Mouse (Mus musculus) lung, embryonic 14.5 days (tissue): ENCODE data around the gene Sart1. TPM values are rescaled to one million over a fixed set of nuclear protein-coding genes. Genes with fewer than 3 reads are reported as not detected.
"Not testable (repeated sequence)": the region's sequence is repeated elsewhere in the genome, so short reads cannot be mapped to it uniquely, and the experiment has no call there.

Experiments used
- ATAC-seq: fragments of 200-750 bp; cut with Nextera tagmentation; 2 replicates; pipeline ENCODE4 v1.8.0; 2017; ENCODE audit warnings: mild to moderate bottlenecking, moderate TSS enrichment, moderate library complexity; ENCODE audit not compliant: insufficient read depth
- DNase-seq: peaks from one replicate; pipeline ENCODE4 v3.0.0-alpha.2; 2015
- H3K27ac ChIP-seq: fragments of 300-500 bp; sonication (generic); 2 replicates; pipeline ENCODE4 v1.5.1; 2014; ENCODE audit warnings: low read depth, mild to moderate bottlenecking, moderate library complexity
- H3K27me3 ChIP-seq: fragments of 300-500 bp; sonication (generic); 2 replicates; pipeline ENCODE4 v1.6.1; 2014; ENCODE audit warnings: low read length, control low read depth; ENCODE audit not compliant: insufficient read depth
- H3K36me3 ChIP-seq: fragments of 300-500 bp; sonication (generic); 2 replicates; pipeline ENCODE4 v1.6.1; 2014; ENCODE audit warnings: control low read depth; ENCODE audit not compliant: insufficient read depth
- H3K4me1 ChIP-seq: fragments of 300-500 bp; sonication (generic); 2 replicates; pipeline ENCODE4 v1.6.1; 2014; ENCODE audit warnings: antibody characterized with exemption, control low read depth; ENCODE audit not compliant: insufficient read depth
- H3K4me2 ChIP-seq: fragments of 300-500 bp; sonication (generic); 2 replicates; pipeline ENCODE4 v1.6.1; 2014; ENCODE audit warnings: mild to moderate bottlenecking
- H3K4me3 ChIP-seq: fragments of 300-500 bp; sonication (generic); 2 replicates; pipeline ENCODE4 v1.5.1; 2014; ENCODE audit warnings: low read depth, low read length
- H3K9ac ChIP-seq: fragments of 300-500 bp; sonication (generic); 2 replicates; pipeline ENCODE4 v1.6.1; 2014
- H3K9me3 ChIP-seq: fragments of 300-500 bp; sonication (generic); 2 replicates; pipeline ENCODE4 v1.6.1; 2016; ENCODE audit warnings: low read depth, low read length, control low read depth
- CTCF ChIP-seq: IDR thresholded peaks from 2 replicates; pipeline ENCODE4 v1.5.1; 2016; ENCODE audit warnings: antibody characterized with exemption, low read depth
- WGBS: fragments of 180-500 bp; shearing (Covaris S2); extraction: QIAGEN DNeasy Blood & Tissue Kit; methylation state at CpG from one replicate; pipeline ENCODE4 v1.1.7; 2014; 5-methylcytosine and 5-hydroxymethylcytosine counted together
- polyA plus RNA-seq: library from polyadenylated mRNA; unstranded; fragments of >200 nt; fragmentation: Nextera tagmentation; extraction: Ambion mirVana; gene quantifications from 2 replicates; pipeline ENCODE4 v1.2.1, GENCODE M21; 2014

Sart1 gene
- polyA plus RNA-seq, 1 experiment from 2014 or later, result 73.8 TPM

- ATAC-seq, result no peak
- Histone ChIP-seq H3K4me2 (peak overlapping the region; percentile 64), H3K27ac (peak overlapping the region; percentile 42; the same call in 1 of the 2 replicates), H3K9ac (peak overlapping the region; percentile 46), H3K9me3 (no peaks in the 10 kb centered on the region), H3K36me3 (no peaks in the 10 kb centered on the region), H3K4me1 (no peaks in the 10 kb centered on the region), H3K27me3 (no peaks in the 10 kb centered on the region), H3K4me3 (peak overlapping the region; percentile 38)
- 27% methylated on average over 7 of the region's 7 CpGs for whole genome bisulfite sequencing
- peak; percentile 27 for DNase-seq
- TF ChIP-seq CTCF, result no peak
These were observed 17.4 kb upstream of the Sart1 start for GRCm38 (mm10) chr19:5405924-5406323.

GRCm38 (mm10) chr19:5402293-5402692, 13.8 kb upstream of the Sart1 start, which contains the start of gene Tsga10ip:
Tsga10ip (minus strand) TSS chr19:5402526.
- no peak within 1 kb of the TSS for H3K4me3 ChIP-seq
- H3K4me1 ChIP-seq, result no peaks in the 10 kb centered on the region
- H3K9ac ChIP-seq, result no peak within 1 kb of the TSS
- peak; percentile 19; the same call in 1 of the 2 replicates for TF ChIP-seq CTCF
- H3K36me3 ChIP-seq, result no peaks in the 10 kb centered on the region
- ATAC-seq (no peak), DNase-seq (no peak)
- WGBS, result 68% methylated on average over 8 of the region's 8 CpGs
- no peaks in the 10 kb centered on the region for H3K9me3 ChIP-seq
- no peak within 1 kb of the TSS for H3K27ac ChIP-seq
- H3K27me3 ChIP-seq, result no peaks in the 10 kb centered on the region
- no peak within 1 kb of the TSS for H3K4me2 ChIP-seq

GRCm38 (mm10) chr19:5401073-5401472, 12.6 kb upstream of the Sart1 start:
- not testable (repeated sequence) for H3K4me1 ChIP-seq, ATAC-seq, H3K4me2 ChIP-seq, H3K4me3 ChIP-seq, H3K27me3 ChIP-seq, H3K9me3 ChIP-seq, H3K9ac ChIP-seq, H3K27ac ChIP-seq, H3K36me3 ChIP-seq, DNase-seq
- 69% methylated on average over 4 of the region's 4 CpGs for WGBS

GRCm38 (mm10) chr19:5395371-5395770, 6.9 kb upstream of the Sart1 start:
- TF ChIP-seq CTCF, result no peak
- Histone ChIP-seq H3K36me3 (no peaks in the 10 kb centered on the region), H3K9me3 (no peaks in the 10 kb centered on the region), H3K4me1 (no peaks in the 10 kb centered on the region), H3K4me3 (no peak overlapping the region), H3K9ac (no peak overlapping the region), H3K27ac (no peak overlapping the region), H3K27me3 (no peaks in the 10 kb centered on the region), H3K4me2 (no peak overlapping the region)
- WGBS, result 74% methylated on average over 4 of the region's 4 CpGs
- DNase-seq (no peak), ATAC-seq (no peak)

GRCm38 (mm10) chr19:5394168-5394567, 5.7 kb upstream of the Sart1 start:
- H3K9ac ChIP-seq, result no peak overlapping the region
- 42% methylated on average over 10 of the region's 10 CpGs for WGBS
- no peaks in the 10 kb centered on the region for H3K9me3 ChIP-seq
- ATAC-seq (no peak), DNase-seq (no peak)
- H3K36me3 ChIP-seq, result no peaks in the 10 kb centered on the region
- H3K27me3 ChIP-seq, result no peaks in the 10 kb centered on the region
- no peak overlapping the region for H3K4me2 ChIP-seq
- no peak overlapping the region for H3K27ac ChIP-seq
- H3K4me1 ChIP-seq, result 0 out of 2 replicates have a peak, but pooled peaks cover 5% of the 10 kb centered on the region
- no peak for TF ChIP-seq CTCF
- H3K4me3 ChIP-seq, result no peak overlapping the region

GRCm38 (mm10) chr19:5392892-5393291, 4.4 kb upstream of the Sart1 start:
- WGBS, result 31% methylated on average over 4 of the region's 4 CpGs
- H3K27ac ChIP-seq, result no peak overlapping the region
- H3K27me3 ChIP-seq, result peaks cover 3% of the 10 kb centered on the region
- no peak for TF ChIP-seq CTCF
- ATAC-seq (no peak), DNase-seq (peak; percentile 70)
- H3K4me1 ChIP-seq, result 0 out of 2 replicates have a peak, but pooled peaks cover 5% of the 10 kb centered on the region
- no peak overlapping the region for H3K9ac ChIP-seq
- H3K36me3 ChIP-seq, result no peaks in the 10 kb centered on the region
- H3K9me3 ChIP-seq, result no peaks in the 10 kb centered on the region
- no peak overlapping the region for H3K4me3 ChIP-seq
- H3K4me2 ChIP-seq, result no peak overlapping the region

GRCm38 (mm10) chr19:5390416-5390815, 1.9 kb upstream of the Sart1 start:
- no peaks in the 10 kb centered on the region for H3K9me3 ChIP-seq
- 0 out of 2 replicates have a peak overlapping the region, but pooled peaks have one; percentile 85 for H3K27ac ChIP-seq
- DNase-seq, result no peak
- peak overlapping the region; percentile 66; the same call in 1 of the 2 replicates for H3K9ac ChIP-seq
- peaks cover 14% of the 10 kb centered on the region for H3K4me1 ChIP-seq
- ATAC-seq, result no peak
- peaks cover 2% of the 10 kb centered on the region; the same call in 1 of the 2 replicates for H3K36me3 ChIP-seq
- 43% methylated on average over 8 of the region's 8 CpGs for WGBS
- peak overlapping the region; percentile 99 for H3K4me3 ChIP-seq
- peak overlapping the region; percentile 76 for H3K4me2 ChIP-seq
- no peak for TF ChIP-seq CTCF
- peaks cover 3% of the 10 kb centered on the region for H3K27me3 ChIP-seq
